Mouse (Mus musculus) megakaryocyte-erythroid progenitor cell, adult 5-6 weeks (primary cell): ENCODE measurements around the gene Psg28. TPM values are rescaled to one million over a fixed set of nuclear protein-coding genes. Genes with fewer than 3 reads are reported as not detected.
"Not testable (repeated sequence)": the region's sequence is repeated elsewhere in the genome, so short reads cannot be mapped to it uniquely, and the experiment has no call there.

Experiments
- ATAC-seq: replicated peaks from 2 replicates; pipeline ENCODE4 v1.8.0; 2016; ENCODE audit warnings: mild to moderate bottlenecking, inconsistent platforms; ENCODE audit not compliant: severe bottlenecking, poor library complexity, low FRiP score, low TSS enrichment
- total RNA-seq, 2 experiments: library from RNA; stranded (forward) in 1 of 2; stranded (reverse) in 1 of 2; fragments of 200-1000, 215-1000 nt in 1 of 2; fragments of >200 nt in 1 of 2; fragmentation: Nextera tagmentation in 1 of 2; gene quantifications; 2 replicates each; pipeline ENCODE4 v1.2.3; 2014 to 2017

Gene Psg28
- total RNA-seq (2014; fragmentation: Nextera tagmentation), result not detected in 2 replicates
- total RNA-seq (2017), result not detected in 2 replicates

DNA sequence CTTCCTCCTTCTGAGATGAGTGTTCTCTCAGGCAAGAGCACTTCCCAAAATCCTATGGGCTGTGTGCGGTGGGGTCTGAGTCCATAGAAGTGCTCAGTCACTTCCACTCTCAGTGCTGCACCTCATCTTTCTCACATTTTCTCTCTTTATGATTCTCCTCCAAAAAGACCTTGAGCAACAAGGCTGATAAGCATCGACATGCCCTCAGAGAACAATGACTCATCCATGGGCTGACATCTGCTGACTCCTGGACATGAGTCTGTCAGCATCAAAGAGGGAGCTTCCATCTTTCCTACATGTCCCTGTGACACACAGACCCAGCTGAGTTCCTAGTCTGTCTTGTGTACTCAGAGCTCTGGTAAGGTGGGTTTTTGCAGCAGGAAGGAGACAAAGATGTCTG lies at the start of gene Psg28:
Gene Psg28, minus strand, starts transcription at position 101 of the 400 bp plus-strand sequence.
- ATAC-seq, result not testable (repeated sequence)

GRCm38 (mm10) chr7:18403407-18403806 lies 28.4 kb downstream of the Psg28 start:
- no peak for ATAC-seq

GRCm38 (mm10) chr7:18402527-18403237 lies 29.2 kb downstream of the Psg28 start:
- ATAC-seq, result no peak

DNA sequence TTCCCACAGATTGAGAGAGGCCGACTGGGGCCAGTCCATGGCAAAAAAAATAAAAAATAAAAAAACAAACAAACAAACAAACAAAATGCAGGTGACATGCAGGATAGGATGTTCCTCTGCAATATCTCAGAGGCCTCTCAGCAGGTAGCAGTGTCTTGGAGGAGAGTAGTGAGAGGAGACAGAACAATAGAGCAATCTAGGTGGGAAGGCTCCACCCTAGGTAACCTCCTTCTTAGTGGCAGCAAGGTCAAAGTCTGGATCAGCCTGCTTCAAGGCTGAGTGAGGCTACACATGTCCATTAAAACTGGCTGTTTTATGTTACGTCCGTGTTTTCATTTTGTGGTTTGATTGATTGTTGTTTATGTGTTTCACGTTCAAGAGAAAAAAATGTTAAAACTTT lies 40.4 kb downstream of the Psg28 start:
- not testable (repeated sequence) for ATAC-seq

DNA sequence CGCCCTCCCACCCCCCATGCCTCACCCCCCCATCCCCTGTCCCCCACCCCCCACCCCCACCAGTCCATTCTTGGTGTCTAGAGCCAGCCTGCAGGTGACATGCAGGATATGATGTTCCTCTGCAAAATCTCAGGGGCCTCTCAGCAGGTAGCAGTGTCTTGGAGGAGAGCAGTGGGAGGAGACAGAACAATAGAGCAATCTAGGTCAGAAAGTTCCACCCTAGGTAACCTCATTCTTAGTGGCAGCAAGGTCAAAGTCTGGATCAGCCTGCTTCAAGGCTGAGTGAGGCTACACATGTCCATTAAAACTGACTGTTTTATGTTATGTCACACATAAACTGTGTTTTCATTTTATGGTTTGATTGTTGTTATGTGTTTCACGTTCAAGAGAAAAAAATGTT lies 53.5 kb downstream of the Psg28 start:
- no peak for ATAC-seq

Other genes starting within 250 kb of the Psg28 start
- gene Mill1, start 186.7 kb downstream of the Psg28 start, total RNA-seq (2014; fragmentation: Nextera tagmentation), result not detected in 2 replicates
- gene Mill1, start 186.7 kb downstream of the Psg28 start, total RNA-seq (2017), result not detected in 2 replicates
- not detected in 2 replicates for gene Psg18, start 77.0 kb downstream of the Psg28 start, total RNA-seq (2014; fragmentation: Nextera tagmentation)
- not detected in 2 replicates for gene Psg18, start 77.0 kb downstream of the Psg28 start, total RNA-seq (2017)
- not detected in 2 replicates for gene Psg26, start 52.1 kb upstream of the Psg28 start, total RNA-seq (2014; fragmentation: Nextera tagmentation)
- gene Psg26, start 52.1 kb upstream of the Psg28 start, total RNA-seq (2017), result not detected in 2 replicates
- gene Psg25, start 100.2 kb upstream of the Psg28 start, total RNA-seq (2014; fragmentation: Nextera tagmentation), result not detected in 2 replicates
- not detected in 2 replicates for gene Psg25, start 100.2 kb upstream of the Psg28 start, total RNA-seq (2017)
- gene Psg27, start 135.3 kb upstream of the Psg28 start, total RNA-seq (2014; fragmentation: Nextera tagmentation), result not detected in 2 replicates
- gene Psg27, start 135.3 kb upstream of the Psg28 start, total RNA-seq (2017), result not detected in 2 replicates
- not detected in 2 replicates for gene Psg23, start 184.5 kb upstream of the Psg28 start, total RNA-seq (2014; fragmentation: Nextera tagmentation)
- gene Psg23, start 184.5 kb upstream of the Psg28 start, total RNA-seq (2017), result not detected in 2 replicates
- gene Psg21, start 224.7 kb upstream of the Psg28 start, total RNA-seq (2014; fragmentation: Nextera tagmentation), result not detected in 2 replicates
- gene Psg21, start 224.7 kb upstream of the Psg28 start, total RNA-seq (2017), result not detected in 2 replicates